Mouse (Mus musculus) liver, postnatal 0 days (tissue): ENCODE results near the gene Smg6.

Experiments used
- CTCF ChIP-seq: sonication (generic); IDR thresholded peaks from 2 replicates; pipeline ENCODE4 v1.5.1; 2016; ENCODE audit warnings: antibody characterized with exemption, low read depth
- EP300 ChIP-seq: IDR thresholded peaks from 2 replicates; pipeline ENCODE4 v1.6.1; 2016; ENCODE audit warnings: antibody characterized with exemption, low read depth, mild to moderate bottlenecking

GRCm38 (mm10) chr11:74976835-74977687 is 51.4 kb downstream of the Smg6 start:
- TF ChIP-seq EP300 (no peak), CTCF (no peak)
